Mouse (Mus musculus) monocyte, adult 2 months (primary cell): ENCODE measurements around the gene Rhobtb1.

Experiments
- DNase-seq, 2 experiments: peaks; one replicate each; pipeline ENCODE4 v3.0.0; 2022; ENCODE audit warnings: low spot score in 2 of 2, low read depth in 1 of 2

The Rhobtb1 gene

DNA sequence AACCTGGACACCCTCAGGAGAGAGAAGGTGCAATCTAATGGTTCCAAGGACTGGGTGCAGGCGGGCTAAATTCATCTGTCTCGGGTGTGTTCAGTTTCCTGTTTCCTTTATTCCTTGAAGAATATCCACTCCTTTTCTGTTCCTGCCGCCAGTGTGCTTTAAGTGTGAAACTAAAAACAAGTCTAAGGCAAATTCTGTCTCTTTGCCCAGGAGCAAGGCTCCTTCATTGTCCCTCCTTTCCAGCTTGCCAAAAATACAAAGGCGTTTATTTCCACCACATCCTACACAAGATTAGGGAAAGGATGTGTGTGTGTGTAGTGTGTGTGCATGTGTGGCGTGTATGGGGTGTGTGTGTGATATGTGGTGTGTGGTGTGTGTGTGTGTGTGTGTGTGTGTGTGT lies 11.3 kb downstream of the Rhobtb1 start:
- DNase-seq = no peak

DNA sequence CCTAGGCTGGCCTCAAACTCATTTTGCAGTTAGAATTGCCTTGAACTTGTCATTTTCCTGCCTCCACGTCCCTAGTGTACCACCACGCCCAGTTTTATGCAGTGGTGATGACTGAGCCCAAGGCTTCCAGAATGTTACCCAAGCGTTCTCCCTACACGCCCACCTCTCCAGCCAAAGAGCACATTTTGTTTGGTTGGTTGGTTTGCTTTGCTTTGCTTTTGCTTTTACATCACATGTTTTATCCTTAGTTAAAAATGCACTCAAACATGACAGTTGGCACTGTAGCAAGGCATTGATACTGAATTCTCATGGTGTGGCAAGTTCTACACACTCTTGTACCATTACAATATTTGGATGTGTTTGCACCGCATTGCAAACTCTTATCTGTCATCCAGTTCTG lies 12.0 kb downstream of the Rhobtb1 start:
- no peak for DNase-seq

DNA sequence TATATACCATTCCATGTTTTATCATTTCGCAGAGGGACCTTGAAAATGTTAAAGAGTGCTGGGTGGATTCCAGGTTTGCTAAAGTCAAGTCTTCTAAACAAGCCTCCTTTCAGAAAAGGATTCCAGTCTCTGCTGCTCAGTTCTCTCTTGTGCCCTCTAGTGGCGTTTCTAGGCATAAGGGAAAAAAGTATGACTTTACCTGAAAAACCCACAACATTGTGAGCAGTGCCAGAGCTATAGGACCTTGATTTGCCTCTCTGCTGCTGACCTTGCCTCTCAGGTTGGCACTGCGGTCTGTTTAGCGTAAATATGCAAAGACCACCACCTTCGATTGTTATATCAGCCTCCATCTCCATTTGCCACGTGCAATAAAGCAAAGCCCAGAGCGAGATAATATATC lies 13.9 kb downstream of the Rhobtb1 start:
- no peak for DNase-seq

DNA sequence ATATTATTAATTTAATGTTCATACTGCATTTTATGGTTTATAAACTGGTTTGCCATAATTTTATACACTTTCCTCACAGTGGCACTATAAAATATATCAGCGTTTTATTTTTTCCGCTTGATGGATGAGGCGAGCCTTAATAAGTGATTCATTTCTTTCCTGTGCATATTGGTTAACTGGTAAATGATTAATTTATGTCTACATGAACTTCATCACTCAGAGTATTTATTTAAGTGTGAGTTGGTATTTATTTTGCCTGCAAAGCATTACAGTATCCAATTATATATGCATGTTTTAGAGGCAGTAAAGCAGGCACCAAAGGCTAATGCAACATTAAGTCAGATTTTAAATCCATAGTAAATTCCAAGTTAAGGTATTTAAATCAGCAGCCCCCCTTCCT lies 14.6 kb downstream of the Rhobtb1 start:
- DNase-seq = no peak

DNA sequence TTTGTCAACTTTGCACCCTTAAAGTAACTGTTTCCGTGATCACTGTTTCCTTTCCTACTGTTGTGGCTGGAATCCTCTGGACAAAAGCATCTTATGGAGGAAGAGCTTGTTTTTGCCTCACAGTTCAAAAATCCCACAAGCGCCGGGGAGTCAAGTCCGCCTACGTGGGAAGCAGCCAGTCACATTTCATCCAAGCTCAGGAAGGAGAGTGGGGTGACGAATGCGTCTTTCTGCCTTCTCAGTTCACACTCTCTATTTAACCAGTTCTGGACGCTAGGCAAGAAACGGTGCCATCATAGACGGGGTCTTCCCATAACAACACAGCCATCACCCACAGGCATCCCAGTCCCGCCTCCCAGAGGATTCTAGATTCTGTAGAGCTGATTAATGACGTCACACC lies 15.3 kb downstream of the Rhobtb1 start:
- DNase-seq = no peak

DNA sequence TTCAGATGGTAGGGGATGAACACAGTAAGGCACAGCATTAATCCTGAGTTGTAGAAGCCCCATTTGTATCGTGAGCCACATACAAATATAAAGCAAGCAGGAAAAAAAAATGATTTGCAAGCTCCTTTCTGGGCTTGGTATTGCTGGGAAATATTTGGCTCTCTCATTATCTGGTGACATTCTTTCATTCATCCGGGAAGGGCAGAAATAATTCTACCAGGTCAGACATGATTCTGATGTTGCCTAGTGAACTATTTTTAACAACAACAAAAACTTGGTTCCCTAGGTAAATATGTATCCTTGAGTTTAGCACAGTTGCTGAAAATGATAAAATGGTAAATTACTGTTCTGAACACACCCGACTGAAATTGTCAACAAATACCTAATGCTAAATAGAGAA lies 21.2 kb downstream of the Rhobtb1 start:
- no peak for DNase-seq

DNA sequence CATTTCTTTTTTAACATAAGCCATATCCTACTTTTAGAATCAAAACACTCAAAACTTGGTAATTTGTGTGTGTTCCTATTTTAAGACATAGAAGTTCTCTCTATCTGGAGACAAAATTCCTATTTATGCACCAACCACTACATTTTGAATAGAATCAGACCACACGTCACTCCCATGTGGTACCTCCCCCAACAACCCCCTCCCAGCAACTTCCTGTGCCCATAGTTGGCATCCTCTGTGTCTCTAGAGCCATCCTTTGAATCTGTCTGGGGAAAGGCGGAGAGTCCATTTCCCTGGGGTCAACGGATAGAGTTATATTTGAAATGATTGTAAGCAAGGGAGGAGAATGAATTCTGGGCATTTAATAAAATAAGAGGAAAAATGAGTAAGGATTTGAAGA lies 24.9 kb downstream of the Rhobtb1 start:
- DNase-seq = no peak

DNA sequence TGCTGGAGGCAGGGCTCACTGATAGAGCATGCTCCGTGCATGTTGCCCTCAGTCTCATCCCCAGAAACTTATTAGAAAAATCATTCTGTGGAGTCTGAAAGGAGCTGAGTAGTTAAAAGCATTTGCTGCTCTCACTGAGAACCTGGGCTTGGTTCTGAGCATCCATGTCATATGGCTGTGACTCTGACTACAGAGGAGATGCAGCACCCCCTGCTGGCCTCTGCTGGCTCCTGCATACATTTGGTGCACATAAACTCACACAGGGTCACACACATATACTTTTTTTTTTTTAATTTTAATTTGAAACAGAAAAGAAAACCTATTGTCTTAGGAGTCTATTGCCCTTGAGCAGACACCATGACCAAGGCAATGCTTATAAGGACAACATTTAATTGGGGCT lies 28.1 kb downstream of the Rhobtb1 start:
- no peak for DNase-seq

DNA sequence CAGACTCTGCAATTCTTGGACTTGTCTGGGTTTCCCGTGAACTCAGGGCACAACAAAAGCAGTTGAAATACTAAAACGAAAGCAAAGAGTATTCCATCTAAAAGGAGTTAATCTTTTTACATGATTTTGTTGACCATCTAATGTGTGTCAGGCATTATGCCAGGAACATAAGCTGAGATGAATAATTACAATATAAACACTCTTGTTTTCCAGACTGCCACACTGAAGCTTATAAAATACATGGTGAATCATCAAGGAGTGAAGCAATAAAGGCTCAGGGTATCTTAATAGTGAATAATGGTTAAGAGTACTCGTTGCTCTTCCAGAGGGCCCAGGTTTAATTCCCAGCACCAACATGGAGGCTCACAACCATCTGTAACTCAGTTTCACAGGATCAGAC lies 29.8 kb downstream of the Rhobtb1 start:
- no peak for DNase-seq

DNA sequence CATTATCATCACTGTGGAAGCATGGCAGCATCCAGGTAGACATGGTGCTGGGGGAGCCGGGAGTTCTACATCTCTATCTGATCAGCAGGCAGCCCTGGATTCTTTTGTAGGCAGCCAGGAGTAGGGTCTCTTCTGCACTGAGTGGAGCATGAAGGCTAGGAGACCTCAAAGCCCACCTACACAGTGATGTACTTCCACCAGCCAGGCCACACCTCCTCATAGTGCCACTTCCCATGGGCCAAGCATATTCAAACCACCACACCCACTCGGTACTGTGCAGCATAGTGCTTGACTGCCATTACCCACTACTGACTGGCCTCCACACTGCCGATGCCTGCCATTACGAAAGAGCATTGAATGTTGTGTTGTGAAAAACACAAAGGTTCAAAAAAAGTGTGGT lies 33.7 kb downstream of the Rhobtb1 start:
- DNase-seq = no peak

DNA sequence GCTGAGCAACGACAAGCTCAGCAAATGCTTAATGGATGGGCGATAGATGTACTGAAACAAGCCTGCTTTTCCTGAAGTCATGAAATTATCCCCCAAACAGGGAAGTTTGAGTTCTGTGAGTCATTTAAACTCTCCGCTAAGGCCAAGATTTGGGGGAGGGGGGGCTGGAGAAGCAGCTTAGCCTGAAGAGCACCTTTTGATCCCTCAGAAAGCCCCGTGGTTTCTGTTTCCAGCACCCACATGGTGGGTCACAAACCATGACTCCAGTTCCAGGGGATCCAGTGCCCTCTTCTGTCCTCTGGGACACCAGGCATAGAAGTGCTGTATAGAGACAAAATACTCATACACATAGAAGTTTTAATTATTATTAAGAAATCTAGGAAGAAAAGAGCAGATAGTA lies 34.2 kb downstream of the Rhobtb1 start:
- DNase-seq = no peak

DNA sequence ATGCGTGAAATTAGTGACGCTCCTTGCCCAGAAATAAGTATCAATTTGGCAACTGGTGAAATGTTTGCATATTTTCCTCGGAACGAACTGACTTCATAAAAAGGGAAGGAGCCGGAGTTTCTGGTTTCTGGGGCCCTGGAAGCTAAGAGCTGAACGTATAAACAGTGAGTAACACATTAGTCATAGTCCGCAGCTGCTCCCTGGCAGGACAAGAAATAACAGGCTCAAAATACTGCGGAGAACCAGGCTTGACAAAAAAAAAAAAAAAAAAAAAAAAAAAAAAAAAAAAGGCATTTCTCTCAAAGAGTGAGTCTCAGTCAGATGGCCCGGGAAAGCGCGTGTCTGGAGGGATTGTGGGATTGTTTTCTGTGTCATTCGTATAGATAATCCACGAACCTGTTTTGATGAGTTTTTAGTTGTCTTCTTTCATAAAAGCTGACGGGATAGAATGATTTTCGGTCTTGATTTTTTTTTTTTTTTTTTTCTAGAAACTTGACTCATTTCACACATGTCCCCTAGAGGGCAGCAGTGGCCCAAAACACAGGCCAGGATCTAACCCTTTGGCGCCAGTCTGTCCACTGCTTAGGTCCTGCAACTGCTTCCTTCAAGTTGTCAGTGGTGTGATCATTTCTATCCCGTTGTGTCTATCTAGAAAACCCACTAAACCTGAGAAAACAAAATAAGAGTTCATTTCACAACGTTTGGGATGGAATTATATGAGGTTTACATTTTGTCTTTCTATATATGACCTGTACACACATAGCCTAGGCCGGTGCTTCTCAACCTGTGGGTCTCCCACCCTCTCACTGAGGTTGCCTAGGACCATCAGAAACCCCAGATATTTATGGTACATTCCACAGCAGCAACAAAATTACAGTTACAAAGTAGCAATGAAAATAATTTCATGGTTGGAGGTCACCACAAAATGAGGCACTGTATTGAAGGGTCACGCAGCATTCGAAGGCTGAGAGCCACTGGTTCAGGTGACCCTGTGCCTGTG lies 35.0 kb downstream of the Rhobtb1 start:
- DNase-seq = peak in 1 of 2 experiments; percentile 30

DNA sequence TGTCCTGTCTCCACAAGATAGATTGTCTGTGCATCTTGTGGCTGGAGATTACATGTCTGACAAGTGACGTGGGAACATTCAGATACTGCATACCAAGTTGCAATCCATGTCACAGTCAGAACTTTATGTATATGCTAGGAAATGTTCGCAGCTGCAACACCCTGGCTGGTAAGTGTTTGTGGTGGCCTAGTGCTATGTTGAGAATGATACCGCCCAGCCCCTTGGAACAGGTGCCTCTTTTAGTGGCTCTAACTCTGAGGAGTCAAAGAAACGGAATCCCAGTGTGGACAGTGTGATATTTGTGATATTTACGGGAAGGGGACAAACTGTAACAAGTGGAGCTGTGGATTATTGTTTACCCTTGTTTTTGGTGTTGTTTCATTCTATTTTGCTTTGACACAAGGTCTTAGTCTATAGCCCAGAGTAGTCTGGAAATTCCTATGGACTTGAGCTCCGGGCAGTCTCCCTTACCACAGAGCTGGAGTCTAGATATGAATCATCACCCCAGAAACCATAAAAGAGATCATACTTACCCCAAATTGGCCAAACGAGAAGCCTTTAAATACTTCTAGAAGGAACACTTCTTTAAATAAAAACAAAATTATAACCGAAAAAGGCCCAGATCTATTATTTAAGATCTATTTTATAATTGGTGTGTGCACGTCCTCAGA lies 36.7 kb downstream of the Rhobtb1 start:
- DNase-seq = no peak

DNA sequence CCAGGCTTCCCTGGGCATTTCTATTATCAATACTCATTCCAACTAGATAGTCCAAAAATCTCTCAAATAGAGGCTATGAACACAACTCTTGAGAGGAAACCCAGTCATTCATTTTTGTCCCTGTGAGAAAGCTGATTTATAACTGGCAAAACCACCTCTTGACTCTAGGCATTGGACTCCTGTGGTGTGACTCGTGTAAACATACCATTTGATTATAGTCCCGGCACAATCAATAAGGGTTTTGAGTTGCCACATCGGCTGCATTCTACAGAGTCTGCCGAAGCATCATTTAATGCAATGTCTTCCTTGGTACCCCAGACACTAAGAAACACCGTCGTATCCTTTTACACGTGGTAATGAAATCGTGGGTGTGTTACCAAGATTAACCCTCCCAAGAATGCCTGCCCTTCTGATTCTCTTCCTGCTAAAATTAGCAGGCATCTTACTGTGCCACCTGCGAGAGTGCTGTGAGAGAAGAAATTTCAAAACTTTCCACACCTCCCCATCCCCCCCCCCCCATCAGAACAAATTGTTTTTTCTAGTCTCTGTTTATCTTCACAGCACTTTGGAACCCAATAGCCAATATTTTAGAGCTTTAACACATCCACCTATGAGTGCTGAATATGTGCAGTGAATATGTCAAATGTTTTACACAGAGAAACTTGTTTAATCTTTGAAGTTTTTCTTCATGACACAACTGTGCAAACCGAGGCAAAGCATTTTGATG lies 39.4 kb downstream of the Rhobtb1 start:
- DNase-seq = no peak

DNA sequence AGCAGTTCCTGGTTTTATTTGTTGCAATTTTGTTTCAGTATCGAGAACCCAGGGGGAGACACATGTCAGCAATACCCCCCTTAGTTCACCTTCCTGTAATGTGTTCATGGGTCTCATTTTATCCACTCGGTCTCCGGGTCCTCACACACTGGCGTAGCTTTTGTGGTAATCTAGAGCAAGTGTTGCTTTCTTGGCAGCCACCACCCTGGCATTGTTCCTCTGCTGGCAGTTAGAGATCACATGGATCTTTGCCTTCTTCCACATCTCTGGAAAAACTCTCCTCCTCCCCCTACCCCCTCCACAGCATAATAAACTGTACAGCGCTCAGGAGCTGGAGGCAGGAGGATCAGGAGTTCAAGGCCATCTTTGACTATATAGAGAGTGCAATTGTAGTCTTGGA lies 41.0 kb downstream of the Rhobtb1 start:
- no peak for DNase-seq

DNA sequence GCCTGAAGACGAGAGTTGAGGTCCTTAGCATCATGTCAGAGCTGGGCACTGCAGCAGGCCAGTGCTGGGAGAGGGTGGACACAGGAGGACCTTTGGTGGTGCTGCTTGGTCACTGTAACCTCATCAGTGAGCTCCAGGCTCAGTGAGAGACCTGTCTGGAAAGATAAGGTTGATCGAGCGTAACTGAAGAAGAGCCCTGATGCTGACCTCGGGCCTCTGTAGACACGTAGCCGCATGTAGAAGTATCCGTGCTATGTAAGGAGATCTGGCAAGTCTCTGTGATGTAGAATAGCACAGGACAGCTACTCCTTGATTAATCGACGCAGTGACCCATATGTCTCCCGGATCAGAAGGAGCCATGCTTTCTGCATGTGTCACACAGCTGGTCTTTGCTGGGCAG lies 42.5 kb downstream of the Rhobtb1 start:
- DNase-seq = no peak

DNA sequence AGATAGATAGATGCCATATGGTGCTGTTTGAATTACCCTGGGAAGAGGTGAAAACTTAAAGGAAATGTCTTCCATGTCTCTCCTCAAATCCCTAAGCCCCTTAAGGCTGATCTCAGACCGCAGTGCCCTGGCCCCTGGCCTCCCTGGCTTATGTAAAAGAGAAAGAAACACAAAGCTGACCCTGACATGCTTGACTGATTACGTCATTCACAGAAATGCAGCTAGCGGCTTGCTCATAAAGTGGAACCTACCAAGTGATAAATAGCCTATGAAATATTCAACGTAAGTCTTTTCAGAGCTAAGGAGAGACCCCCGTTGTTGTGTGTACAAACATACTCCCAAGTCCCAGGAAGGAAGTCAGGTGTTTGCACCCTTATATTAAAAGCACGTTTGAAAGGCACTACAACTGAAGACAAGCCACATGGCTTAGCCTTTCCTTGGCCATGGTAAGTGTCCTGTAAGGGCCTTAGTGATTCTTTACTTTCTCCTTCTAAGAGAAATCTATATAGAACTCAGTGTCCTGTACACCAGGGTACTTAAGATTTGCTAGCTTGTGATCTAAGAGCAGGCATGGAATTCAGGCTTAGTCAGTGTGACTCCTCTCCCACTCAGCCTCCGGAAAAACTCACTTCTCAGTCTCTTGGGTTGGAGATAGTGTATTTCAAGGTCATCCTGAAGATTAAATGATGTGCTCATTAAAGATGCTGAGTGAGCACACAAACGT lies 53.6 kb downstream of the Rhobtb1 start:
- no peak for DNase-seq

DNA sequence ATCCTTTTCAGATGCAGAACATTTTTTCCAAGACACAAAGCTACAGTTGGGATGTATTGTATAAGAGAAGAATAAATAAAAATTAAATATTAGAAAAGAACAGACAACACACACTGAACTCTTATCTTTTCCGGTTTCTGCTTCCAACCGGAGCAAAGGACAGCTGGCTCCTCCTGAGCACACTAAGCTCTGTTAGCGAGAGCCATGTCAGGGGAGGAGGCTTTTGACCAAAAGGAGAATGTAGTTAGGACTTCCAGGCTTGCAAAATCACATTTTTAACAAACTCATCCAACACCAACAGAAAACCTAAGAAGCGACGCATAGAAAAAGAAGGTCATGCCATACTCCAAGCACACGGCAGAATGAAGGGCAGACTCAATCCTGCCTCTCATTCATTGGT lies 54.8 kb downstream of the Rhobtb1 start:
- DNase-seq = no peak

DNA sequence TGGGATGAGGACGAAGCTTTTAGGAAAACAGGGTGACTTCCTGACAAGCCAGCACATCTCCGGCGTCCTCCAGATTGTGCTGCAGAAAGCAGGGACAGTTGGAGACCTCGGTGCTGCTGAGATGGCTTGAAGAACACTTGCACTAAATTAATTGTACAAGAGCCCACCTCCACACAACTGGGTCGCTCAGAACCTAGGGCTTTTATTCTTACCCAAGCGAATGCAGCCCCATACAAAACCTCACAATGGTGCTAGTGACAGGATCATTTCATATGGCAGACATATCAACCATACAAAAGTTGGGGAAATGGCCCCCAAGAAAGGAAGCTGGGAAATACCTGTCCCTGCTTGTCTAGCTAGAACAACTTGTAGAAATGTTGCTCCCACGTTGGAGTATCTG lies 56.2 kb downstream of the Rhobtb1 start:
- no peak for DNase-seq

DNA sequence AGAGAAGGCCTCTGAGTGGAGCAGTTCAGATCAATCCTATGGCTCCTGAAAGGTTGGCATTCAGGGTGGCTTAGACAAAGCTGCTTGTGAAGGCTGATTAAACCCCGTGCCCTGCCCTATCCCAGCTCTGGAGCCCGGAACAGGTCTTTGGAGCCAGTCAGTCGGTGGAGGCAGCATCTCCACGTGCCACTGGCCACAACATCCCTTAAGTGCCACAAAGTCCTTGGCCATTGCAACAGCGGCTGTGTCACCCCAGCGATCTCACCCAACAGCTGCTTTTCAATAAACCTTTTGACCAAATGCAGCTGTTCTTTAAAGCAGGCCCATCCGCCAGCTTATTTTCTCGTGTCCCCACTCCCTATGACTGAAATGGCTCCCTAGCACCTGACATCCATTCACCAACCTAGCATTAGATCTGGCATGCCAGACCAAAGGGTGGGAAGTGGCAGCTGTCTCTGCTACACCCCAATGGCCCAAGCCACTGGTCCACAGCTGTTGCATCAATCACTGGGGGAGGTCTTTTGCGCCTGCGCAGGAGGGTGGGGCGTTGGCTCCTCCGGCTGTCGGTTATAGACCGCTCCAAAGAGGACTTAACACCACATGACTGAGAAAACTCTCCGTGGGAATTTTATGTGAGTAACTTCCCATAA lies 56.9 kb downstream of the Rhobtb1 start:
- no peak for DNase-seq

DNA sequence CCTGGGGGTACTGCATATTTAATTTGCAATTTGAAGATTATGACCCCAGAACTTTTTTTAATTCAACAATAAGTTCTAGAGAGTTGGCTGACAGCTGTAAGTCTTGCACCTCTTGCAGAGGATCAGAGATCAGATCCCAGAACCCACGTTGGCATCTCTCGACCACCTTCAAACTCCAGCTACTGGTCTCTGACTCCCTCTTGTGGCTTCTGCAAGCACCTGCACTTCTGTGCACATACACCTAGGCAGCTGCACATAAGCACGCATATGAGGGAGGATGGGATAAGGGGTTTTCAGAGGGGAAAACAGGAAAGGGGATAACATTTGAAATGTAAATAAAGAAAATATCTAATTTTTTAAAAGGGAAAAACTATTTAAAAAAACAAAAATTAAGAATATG lies 57.5 kb downstream of the Rhobtb1 start:
- DNase-seq = no peak
